Mouse (Mus musculus): Measurements from ENCODE around the gene Gm16253.

GRCm38 (mm10) chr3:96600639-96601250 lies 24.0 kb downstream of the Gm16253 start, which contains the start of gene Lix1l:
- TF ChIP-seq CTCF (IDR thresholded peaks at IDR 0.05; ENCODE audit: low read depth, low read length) (no peak), POLR2A (IDR thresholded peaks at IDR 0.05; ENCODE audit: extremely low read depth, insufficient read depth, low read length) (0 out of 2 replicates have a peak, but pooled peaks have one; percentile 27)
